In the genomic region with DNA sequence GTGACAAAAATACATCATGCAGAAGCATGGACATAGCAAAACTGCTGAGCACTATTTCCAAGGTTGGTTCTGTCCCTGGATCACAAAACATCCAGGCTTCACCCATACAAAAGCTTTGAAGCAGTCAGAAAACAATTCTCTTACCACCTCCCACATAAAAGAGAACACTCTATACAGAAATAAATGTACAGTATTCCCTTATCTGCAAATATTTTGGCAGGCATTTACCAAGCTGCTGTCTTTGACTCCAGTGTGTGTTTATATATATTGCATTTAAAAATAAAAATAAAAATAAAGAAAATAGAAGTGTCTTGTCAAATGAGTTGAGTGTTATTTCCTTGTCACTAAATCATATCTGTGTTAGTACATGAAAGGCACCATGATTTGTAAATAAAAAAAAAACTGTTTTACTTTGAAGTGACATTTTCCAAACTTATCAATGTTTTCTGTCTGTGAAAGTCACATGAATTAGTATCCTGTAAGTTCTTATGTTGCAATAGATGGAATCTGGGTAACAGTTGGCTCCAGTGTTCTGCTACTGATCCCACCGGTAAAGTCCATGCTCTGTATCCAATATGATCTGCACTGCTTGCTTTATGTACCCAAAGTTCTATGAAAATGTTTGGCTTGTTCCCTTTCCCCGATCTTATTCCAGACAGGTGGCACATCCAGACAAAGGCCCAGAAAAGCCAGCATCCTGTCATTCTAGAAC, we compare ENCODE assay signal across 26 mouse cellular contexts.
"Had no signal": no experiment of that assay in that cellular context is flagged by ENCODE, and none has a peak within 500 bp of the region (broad histone marks: within the 10 kb centered on the region; RNA-seq: fewer than 3 reads in every experiment).

No protein-coding gene starts in this region.

- H3K9me3 ChIP-seq: heart, embryonic 10.5 days; heart, embryonic 12.5 days; hindbrain, embryonic 10.5 days; hindbrain, embryonic 12.5 days; intestine, embryonic 15.5 days; kidney, embryonic 15.5 days; limb, embryonic 13.5 days; limb, embryonic 15.5 days had no signal

- H3K27ac ChIP-seq: heart, embryonic 10.5 days; hindbrain, embryonic 10.5 days; hindbrain, embryonic 12.5 days; hindbrain, embryonic 14.5 days; intestine, embryonic 15.5 days; kidney, embryonic 15.5 days; kidney, postnatal 0 days; limb, embryonic 13.5 days; limb, embryonic 15.5 days had no signal

- DNase-seq: gastrocnemius, postnatal 10 days; gastrocnemius, postnatal 25 days; heart, adult 18-20 months; heart, postnatal 10 days; heart, postnatal 4 days; kidney, adult 2 months; kidney, adult 9 months; kidney, postnatal 14 days; kidney, postnatal 36 days; layer of hippocampus, adult 9-11 months; layer of hippocampus, postnatal 36 days; left cerebral cortex, postnatal 4 days had no signal

- H3K4me1 ChIP-seq: hindbrain, embryonic 10.5 days; hindbrain, embryonic 12.5 days; intestine, embryonic 15.5 days; kidney, embryonic 15.5 days; limb, embryonic 13.5 days; limb, embryonic 15.5 days had no signal

- H3K4me3 ChIP-seq: heart, embryonic 10.5 days; heart, embryonic 12.5 days; hindbrain, embryonic 10.5 days; hindbrain, embryonic 12.5 days; intestine, embryonic 15.5 days; kidney, embryonic 15.5 days; limb, embryonic 13.5 days; limb, embryonic 15.5 days had no signal

- H3K36me3 ChIP-seq: heart, embryonic 10.5 days; heart, embryonic 12.5 days; hindbrain, embryonic 10.5 days; hindbrain, embryonic 12.5 days; intestine, embryonic 15.5 days; kidney, embryonic 15.5 days; limb, embryonic 13.5 days; limb, embryonic 15.5 days had no signal

- H3K9ac ChIP-seq: heart, embryonic 12.5 days; hindbrain, embryonic 12.5 days; hindbrain, embryonic 14.5 days; intestine, embryonic 15.5 days; kidney, embryonic 15.5 days; limb, embryonic 13.5 days; limb, embryonic 15.5 days had no signal

- ATAC-seq: forebrain, embryonic 16.5 days; hindbrain, embryonic 16.5 days; inflammation-experienced regulatory T-cells, adult 6 months; intestine, embryonic 15.5 days; intestine, postnatal 0 days had no signal

- H3K27me3 ChIP-seq: heart, embryonic 12.5 days; hindbrain, embryonic 12.5 days; intestine, embryonic 15.5 days; kidney, embryonic 15.5 days; limb, embryonic 13.5 days; limb, embryonic 15.5 days had no signal

- H3K4me2 ChIP-seq: heart, embryonic 12.5 days; hindbrain, embryonic 12.5 days; hindbrain, embryonic 14.5 days; intestine, embryonic 15.5 days; kidney, embryonic 15.5 days; limb, embryonic 13.5 days; limb, embryonic 15.5 days had no signal
